Mouse (Mus musculus) left cerebral cortex, postnatal 10 days (tissue): ENCODE results near the gene Hmga1. TPM values are rescaled to one million over a fixed set of nuclear protein-coding genes. Genes with fewer than 3 reads are reported as not detected.

Experiments used
- DNase-seq, 2 experiments: peaks; one replicate each; pipeline ENCODE4 v3.0.0; 2021 to 2022; ENCODE audit warnings: low spot score in 2 of 2, mixed read lengths in 1 of 2; ENCODE audit errors: extremely low spot score in 1 of 2
- intact Hi-C: fragments of 180-260 bp; cut with DNase I; formaldehyde crosslinking; loops from one replicate; pipeline ENCODE4 v1.15.1; 2025
- total RNA-seq, 2 experiments: library from RNA; stranded (reverse); gene quantifications; 2 replicates each; pipeline ENCODE4 v1.2.3; 2021

The Hmga1 gene
- total RNA-seq, 2 experiments from 2014 or later: 40.6 TPM

GRCm38 (mm10) chr17:27575116-27575776 lies 18.9 kb downstream of the Hmga1 start:
- DNase-seq: no peak
- intact Hi-C loops: no loop called here

- intact Hi-C loops: no loop called here
- no peak for DNase-seq
Observed at GRCm38 (mm10) chr17:27576056-27576455, 19.8 kb downstream of the Hmga1 start.

GRCm38 (mm10) chr17:27577468-27577867 lies 21.2 kb downstream of the Hmga1 start:
- intact Hi-C loops: no loop called here
- peak in 1 of 2 experiments; percentile 58 for DNase-seq

DNA sequence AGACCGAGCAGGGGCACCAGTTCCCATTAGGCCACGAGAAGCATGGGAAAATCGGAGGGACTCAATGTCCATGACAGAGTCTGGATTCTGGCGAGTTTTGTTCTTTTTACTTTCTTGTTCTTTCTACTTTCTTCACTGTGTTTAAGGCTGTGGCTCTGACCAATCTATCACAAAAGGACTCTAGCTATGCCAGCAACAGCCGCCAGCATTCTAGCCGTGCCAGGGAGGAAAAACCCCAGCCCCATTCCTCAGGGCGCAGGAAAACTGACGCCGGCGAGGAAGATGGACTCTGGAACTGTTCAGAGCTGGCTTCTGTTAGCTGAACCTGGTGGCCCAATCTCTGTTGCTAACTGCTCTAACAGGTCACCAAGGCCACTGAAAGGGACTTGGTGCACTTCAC lies 22.2 kb downstream of the Hmga1 start:
- intact Hi-C loops: no loop called here
- no peak for DNase-seq

DNA sequence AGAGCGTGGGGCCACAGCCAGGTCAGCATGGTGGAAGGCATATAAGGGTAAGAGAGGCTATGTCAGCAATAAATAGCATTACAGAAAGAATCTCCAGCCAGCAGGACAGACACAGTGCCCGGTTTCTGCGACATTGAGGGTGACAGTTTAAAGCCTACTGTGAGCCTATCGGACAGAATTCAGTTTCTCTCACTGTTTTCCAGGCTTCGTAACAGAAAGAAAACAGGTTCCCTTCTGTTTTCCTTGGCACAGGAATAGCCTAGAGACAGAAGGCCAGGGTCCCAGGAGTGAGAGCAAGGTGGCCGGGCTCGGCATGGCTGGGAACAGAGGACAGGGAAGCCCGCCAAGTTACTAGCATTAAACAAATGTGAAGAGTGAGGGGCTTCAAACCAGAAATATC lies 23.5 kb downstream of the Hmga1 start:
- intact Hi-C loops: no loop called here
- no peak for DNase-seq

DNA sequence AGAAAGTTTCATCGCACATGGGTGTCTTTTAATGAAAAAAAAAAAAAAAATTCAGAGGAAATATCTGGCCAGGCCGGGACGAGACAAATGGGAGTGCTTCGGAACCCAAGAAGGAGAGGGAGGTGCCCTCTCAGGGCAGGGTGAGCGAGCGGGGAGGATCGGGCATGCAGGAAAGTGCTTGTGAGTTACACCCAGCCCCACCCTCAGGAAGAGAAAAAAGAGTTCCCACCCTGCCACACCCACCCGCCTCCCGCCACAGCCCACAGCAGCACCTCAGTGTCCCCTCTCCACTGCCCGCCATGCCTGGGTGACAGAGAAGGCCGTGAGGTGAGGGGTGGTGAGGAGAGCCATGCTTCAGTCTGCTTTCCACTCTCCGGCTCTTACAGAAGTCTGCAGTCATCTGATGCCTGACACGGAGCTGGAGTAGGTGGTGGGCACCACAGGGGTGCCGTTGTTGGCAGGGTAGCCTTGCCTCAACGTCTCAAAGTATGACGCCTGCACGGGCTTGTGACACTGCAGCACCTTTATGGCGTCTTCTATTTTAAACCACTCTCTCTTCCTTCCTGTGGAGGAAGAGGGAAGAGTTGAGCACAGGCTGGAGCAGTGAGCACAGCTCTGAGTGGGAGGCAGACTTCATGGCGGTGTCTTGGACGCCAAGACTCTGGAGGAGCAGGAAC lies 24.2 kb downstream of the Hmga1 start:
- no peak for DNase-seq
- intact Hi-C loops: no loop called here

- no peak for DNase-seq
- intact Hi-C loops: no loop called here
Observed at GRCm38 (mm10) chr17:27583185-27583894, 27.0 kb downstream of the Hmga1 start.

DNA sequence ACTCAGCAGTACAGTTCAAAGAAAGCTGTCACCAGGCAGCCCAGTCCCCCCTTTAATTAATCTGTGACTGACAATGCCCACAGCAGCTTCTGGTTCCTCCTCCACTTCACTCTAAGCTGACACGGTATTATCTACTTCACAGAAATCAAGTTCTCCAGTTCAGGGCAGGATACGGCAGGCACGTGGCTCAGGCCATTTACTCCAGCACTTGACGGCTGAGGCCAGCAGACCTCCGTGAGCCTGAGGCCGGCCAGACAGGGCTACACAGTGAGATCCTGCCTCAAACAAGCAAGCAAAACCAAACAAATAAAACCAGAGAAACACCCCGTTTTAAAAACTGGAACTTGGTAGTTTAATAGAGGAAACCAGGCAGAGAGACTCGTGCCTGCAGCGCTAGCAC lies 30.4 kb downstream of the Hmga1 start:
- DNase-seq: no peak
- intact Hi-C loops: no loop called here

- intact Hi-C loops: no loop called here
- DNase-seq: peak in 1 of 2 experiments; percentile 64
Observed at GRCm38 (mm10) chr17:27587252-27587651, 31.0 kb downstream of the Hmga1 start.

- intact Hi-C loops: no loop called here
Observed at GRCm38 (mm10) chr17:27588231-27588630, 31.9 kb downstream of the Hmga1 start.

DNA sequence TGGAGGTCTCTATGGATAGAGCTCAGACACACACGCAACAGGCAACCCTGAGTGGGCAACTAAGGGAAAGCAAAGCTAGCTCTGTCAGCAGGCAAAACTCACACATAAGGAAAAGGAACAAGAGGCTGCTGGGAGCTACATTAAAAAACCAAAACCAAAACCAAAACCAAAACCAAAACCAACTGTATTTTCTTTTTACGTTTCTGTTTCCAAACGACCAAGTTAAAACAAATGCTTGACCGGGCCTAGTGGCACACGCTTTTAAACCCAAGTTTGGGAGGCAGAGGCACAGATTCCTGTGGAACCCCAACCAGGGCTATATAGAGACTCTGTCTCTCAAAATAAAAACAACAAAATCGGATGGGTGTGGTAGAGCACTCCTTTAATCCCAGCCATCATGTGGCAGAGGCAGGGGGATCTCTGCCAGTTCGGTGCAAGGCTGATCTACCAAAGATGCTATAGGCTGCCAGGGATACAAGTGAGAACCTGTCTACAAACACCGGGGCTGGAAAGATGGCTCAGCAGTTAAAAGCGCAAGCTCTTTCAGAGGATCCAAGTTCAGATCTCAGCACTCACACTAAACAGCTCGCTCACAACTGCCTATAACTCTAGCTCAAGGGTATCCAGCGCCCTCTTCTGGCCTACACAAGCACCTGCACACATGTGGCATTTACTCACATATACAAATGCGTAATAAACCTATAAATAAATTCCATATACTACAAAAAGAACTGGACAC lies 35.7 kb downstream of the Hmga1 start:
- intact Hi-C loops: no loop called here
- no peak for DNase-seq

More at GRCm38 (mm10) chr17:27588231-27588630, 31.9 kb downstream of the Hmga1 start:
- DNase-seq: no peak

DNA sequence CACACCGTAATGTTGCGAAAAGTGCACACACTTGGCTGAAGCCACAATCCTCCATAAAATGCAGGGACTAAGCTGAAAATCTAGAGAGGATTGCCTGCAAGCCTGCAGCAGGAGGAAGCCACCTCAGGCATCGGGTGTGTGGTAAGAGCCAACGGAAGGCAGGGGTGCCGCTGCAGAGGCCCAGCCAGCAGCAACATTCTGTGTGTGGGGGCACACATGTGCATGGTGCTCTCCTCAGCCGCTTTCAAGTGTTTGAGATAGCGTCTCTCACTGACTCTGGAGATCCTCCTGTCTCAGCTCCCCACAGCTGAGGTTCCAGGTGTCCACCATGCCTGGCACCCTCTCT lies 36.2 kb downstream of the Hmga1 start:
- intact Hi-C loops: no loop called here

DNA sequence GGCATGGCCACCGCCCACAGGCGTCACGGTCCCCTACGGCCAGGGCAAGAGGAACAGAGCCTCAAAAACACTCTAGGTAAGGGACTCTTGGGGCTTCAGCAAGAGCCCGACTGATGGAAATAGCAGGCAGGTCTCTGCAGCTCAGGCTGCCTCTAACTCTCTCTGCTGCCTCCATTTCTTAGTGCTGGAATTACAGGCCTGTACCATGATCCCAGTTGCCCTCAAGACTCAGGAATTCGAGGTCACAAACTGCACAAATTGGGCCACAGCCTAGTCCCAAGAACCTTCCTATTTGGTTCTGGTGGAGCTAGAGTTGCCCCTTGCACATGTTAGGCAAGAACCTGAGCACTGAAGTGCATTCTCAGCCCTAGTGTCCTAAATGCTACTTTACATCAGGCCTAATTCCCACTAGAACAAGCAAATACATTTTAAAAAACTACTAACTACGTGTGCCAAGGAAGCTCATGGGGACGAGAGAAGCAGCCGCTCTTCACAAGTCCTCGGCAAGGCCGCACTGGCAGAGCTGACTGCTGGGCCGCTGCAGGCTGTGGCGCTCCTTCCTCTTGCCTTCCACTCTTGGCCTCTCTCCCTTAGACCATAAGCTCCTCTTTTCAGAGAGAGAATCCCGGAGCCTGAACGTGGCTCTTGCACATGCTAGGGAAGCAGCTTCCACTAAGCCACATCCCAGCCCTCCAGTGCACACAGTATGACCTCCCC lies 39.5 kb downstream of the Hmga1 start:
- no peak for DNase-seq
- intact Hi-C loops: no loop called here

More for the DNA sequence above, 36.2 kb downstream of the Hmga1 start:
- no peak for DNase-seq

- DNase-seq: no peak
- intact Hi-C loops: no loop called here
Observed at GRCm38 (mm10) chr17:27596376-27597190, 40.3 kb downstream of the Hmga1 start.

- no peak for DNase-seq
- intact Hi-C loops: no loop called here
Observed at GRCm38 (mm10) chr17:27600286-27600685, 44.0 kb downstream of the Hmga1 start.

- DNase-seq: no peak
- intact Hi-C loops: no loop called here
Observed at GRCm38 (mm10) chr17:27600869-27601268, 44.6 kb downstream of the Hmga1 start.

GRCm38 (mm10) chr17:27603036-27603435 lies 46.7 kb downstream of the Hmga1 start:
- DNase-seq: no peak
- intact Hi-C loops: no loop called here
